Mouse (Mus musculus): Measurements from ENCODE around the gene Fam227b. TPM values are rescaled to one million over a fixed set of nuclear protein-coding genes. Genes with fewer than 3 reads are reported as not detected.

Fam227b gene
- polyA plus RNA-seq, 1 experiment from 2014 or later: not detected

DNA sequence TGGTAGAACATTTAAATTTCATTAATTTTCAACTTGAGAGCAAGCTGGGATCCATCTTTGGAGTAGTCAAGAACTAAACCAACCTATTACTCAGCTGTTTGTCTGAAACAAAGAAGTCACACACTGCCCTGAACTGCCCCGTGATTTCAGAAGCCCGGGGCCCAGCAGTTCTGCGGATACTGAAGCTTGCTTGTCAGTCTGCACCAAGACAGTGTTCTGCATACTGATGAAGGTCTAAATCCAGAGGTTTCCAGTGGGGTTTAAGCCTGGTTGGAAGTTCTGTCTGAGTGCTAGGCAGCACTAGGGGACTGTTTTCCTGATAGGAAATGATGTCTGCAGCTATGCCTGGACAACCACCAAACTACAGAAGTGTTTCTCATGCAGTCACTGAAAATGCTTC lies 109.1 kb downstream of the Fam227b start:
- Histone ChIP-seq H3K27me3 (ENCODE audit: control insufficient read depth, insufficient read depth, low read depth, low read length) (no peaks in the 10 kb centered on the region), H3K27ac (ENCODE audit: low read length) (no peak overlapping the region), H3K9me3 (replicated peaks; ENCODE audit: control insufficient read depth, low read length) (no peaks in the 10 kb centered on the region), H3K4me1 (ENCODE audit: control insufficient read depth, low read depth, low read length) (no peaks in the 10 kb centered on the region), H3K9ac (ENCODE audit: low read depth, low read length) (no peak overlapping the region), H3K4me3 (ENCODE audit: low read depth, low read length) (no peak overlapping the region), H3K4me2 (ENCODE audit: low read depth, low read length) (no peak overlapping the region), H3K36me3 (ENCODE audit: control insufficient read depth, insufficient read depth) (no peaks in the 10 kb centered on the region)
- 59% methylated on average over 3 of the region's 3 CpGs for WGBS (ENCODE audit: insufficient replicate concordance)
- no peak for ATAC-seq (ENCODE audit: low read depth)

- no peak for ATAC-seq (ENCODE audit: low read depth)
- H3K9me3 ChIP-seq (replicated peaks; ENCODE audit: control insufficient read depth, low read length): no peaks in the 10 kb centered on the region
- no peak overlapping the region for H3K4me2 ChIP-seq (ENCODE audit: low read depth, low read length)
- no peak overlapping the region for H3K9ac ChIP-seq (ENCODE audit: low read depth, low read length)
- H3K27me3 ChIP-seq (ENCODE audit: control insufficient read depth, insufficient read depth, low read depth, low read length): no peaks in the 10 kb centered on the region
- H3K36me3 ChIP-seq (ENCODE audit: control insufficient read depth, insufficient read depth): no peaks in the 10 kb centered on the region
- H3K27ac ChIP-seq (ENCODE audit: low read length): no peak overlapping the region
- H3K4me1 ChIP-seq (ENCODE audit: control insufficient read depth, low read depth, low read length): no peaks in the 10 kb centered on the region
- WGBS (ENCODE audit: insufficient replicate concordance): 72% methylated on average over 6 of the region's 6 CpGs
- no peak overlapping the region for H3K4me3 ChIP-seq (ENCODE audit: low read depth, low read length)
Measured at GRCm38 (mm10) chr2:126041237-126041636, 110.6 kb downstream of the Fam227b start.

DNA sequence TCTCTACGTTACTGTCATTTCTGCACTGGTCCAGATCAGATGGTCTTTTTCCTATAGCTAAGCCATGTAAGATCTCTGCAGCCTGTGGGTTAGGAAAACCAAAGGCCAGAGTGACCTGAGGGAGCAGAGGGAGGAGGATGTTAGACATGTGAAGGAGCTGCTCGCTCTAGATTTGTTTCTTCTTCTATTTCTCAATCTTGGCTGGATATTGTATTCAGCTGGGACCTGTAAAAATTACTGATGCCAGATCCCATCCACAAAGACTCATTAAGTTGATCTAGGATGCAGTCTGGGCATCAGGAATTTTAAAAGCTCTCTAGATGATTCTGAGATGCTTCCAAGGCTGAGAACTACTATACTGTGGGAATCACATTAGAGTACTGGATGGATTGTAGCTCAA lies 111.2 kb downstream of the Fam227b start:
- Histone ChIP-seq H3K4me1 (ENCODE audit: control insufficient read depth, low read depth, low read length) (no peaks in the 10 kb centered on the region), H3K9me3 (replicated peaks; ENCODE audit: control insufficient read depth, low read length) (no peaks in the 10 kb centered on the region), H3K27ac (ENCODE audit: low read length) (no peak overlapping the region), H3K9ac (ENCODE audit: low read depth, low read length) (no peak overlapping the region), H3K27me3 (ENCODE audit: control insufficient read depth, insufficient read depth, low read depth, low read length) (no peaks in the 10 kb centered on the region), H3K4me2 (ENCODE audit: low read depth, low read length) (no peak overlapping the region), H3K4me3 (ENCODE audit: low read depth, low read length) (no peak overlapping the region), H3K36me3 (ENCODE audit: control insufficient read depth, insufficient read depth) (no peaks in the 10 kb centered on the region)
- ATAC-seq (ENCODE audit: low read depth): no peak
- 54% methylated on average over 2 of the region's 2 CpGs for WGBS (ENCODE audit: insufficient replicate concordance)

- H3K4me1 ChIP-seq (ENCODE audit: control insufficient read depth, low read depth, low read length): no peaks in the 10 kb centered on the region
- WGBS (ENCODE audit: insufficient replicate concordance): 56% methylated on average over 4 of the region's 4 CpGs
- H3K36me3 ChIP-seq (ENCODE audit: control insufficient read depth, insufficient read depth): no peaks in the 10 kb centered on the region
- no peak overlapping the region for H3K4me2 ChIP-seq (ENCODE audit: low read depth, low read length)
- H3K9ac ChIP-seq (ENCODE audit: low read depth, low read length): no peak overlapping the region
- no peak for ATAC-seq (ENCODE audit: low read depth)
- H3K9me3 ChIP-seq (replicated peaks; ENCODE audit: control insufficient read depth, low read length): no peaks in the 10 kb centered on the region
- no peak overlapping the region for H3K4me3 ChIP-seq (ENCODE audit: low read depth, low read length)
- H3K27me3 ChIP-seq (ENCODE audit: control insufficient read depth, insufficient read depth, low read depth, low read length): no peaks in the 10 kb centered on the region
- H3K27ac ChIP-seq (ENCODE audit: low read length): no peak overlapping the region
Measured at GRCm38 (mm10) chr2:126039414-126039891, 112.4 kb downstream of the Fam227b start.

DNA sequence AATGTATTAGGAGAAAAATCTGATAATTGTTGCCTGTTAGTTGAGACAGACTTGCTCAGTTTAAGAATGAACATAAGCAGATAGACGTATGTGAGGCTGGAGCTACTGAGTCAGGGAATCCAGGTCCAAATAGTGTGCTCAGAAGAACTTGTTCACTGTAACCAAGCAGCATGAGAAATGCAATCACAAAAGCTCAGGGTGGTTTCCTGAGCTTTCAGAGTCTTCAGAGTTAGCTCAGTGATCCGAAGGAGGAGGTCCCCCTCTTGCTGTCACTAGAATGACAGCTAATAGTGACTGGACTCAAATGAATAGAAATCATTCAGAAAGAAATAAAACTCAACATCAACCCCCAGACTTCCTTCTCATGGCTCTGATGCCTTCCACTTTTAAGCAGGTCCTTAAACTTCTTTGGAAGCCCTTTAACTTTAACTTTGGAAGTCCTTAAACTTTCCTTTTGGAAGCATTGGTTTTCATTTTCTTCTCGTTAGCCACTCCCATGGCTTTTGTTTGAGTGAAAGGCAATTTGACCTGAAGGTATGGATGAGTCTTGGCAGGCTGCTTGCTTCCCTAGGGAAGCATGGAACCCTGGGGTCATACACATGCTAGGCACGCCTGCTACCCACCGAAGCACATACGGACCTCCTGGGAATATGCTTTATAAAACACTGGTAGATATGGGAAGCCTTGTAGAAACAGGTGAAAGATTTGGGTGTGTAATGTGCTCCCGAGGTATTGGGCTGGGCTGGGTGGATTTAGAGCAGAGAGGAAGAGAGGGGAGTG lies 113.4 kb downstream of the Fam227b start:
- Histone ChIP-seq H3K9ac (ENCODE audit: low read depth, low read length) (no peak overlapping the region), H3K27ac (ENCODE audit: low read length) (no peak overlapping the region), H3K9me3 (replicated peaks; ENCODE audit: control insufficient read depth, low read length) (no peaks in the 10 kb centered on the region), H3K4me3 (ENCODE audit: low read depth, low read length) (no peak overlapping the region), H3K4me1 (ENCODE audit: control insufficient read depth, low read depth, low read length) (no peaks in the 10 kb centered on the region), H3K4me2 (ENCODE audit: low read depth, low read length) (no peak overlapping the region), H3K36me3 (ENCODE audit: control insufficient read depth, insufficient read depth) (no peaks in the 10 kb centered on the region), H3K27me3 (ENCODE audit: control insufficient read depth, insufficient read depth, low read depth, low read length) (no peaks in the 10 kb centered on the region)
- no peak for ATAC-seq (ENCODE audit: low read depth)
- 56% methylated on average over 7 of the region's 7 CpGs for WGBS (ENCODE audit: insufficient replicate concordance)

DNA sequence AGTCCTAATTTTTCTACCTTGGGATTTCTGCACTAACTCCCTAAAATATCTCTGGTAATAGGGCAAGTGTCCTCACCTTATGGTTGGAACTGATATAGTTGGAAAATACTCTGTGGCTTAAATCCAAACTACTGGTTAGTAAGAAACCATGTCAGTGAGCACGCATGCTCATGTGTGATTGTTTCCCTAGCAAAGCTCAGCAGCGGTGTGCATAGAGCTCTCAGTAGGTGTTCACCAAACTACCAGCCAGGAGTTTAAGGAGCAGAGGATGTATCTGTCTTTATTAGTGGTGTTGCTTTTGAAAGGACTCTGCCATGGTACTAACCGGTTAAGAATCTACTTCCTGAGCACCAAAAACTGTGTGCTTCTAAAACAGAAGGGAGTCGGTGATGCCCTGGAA lies 115.7 kb downstream of the Fam227b start:
- 74% methylated on average over 4 of the region's 4 CpGs for WGBS (ENCODE audit: insufficient replicate concordance)
- Histone ChIP-seq H3K4me1 (ENCODE audit: control insufficient read depth, low read depth, low read length) (no peaks in the 10 kb centered on the region), H3K4me2 (ENCODE audit: low read depth, low read length) (no peak overlapping the region), H3K27ac (ENCODE audit: low read length) (no peak overlapping the region), H3K9me3 (replicated peaks; ENCODE audit: control insufficient read depth, low read length) (no peaks in the 10 kb centered on the region), H3K36me3 (ENCODE audit: control insufficient read depth, insufficient read depth) (no peaks in the 10 kb centered on the region), H3K9ac (ENCODE audit: low read depth, low read length) (no peak overlapping the region), H3K27me3 (ENCODE audit: control insufficient read depth, insufficient read depth, low read depth, low read length) (no peaks in the 10 kb centered on the region), H3K4me3 (ENCODE audit: low read depth, low read length) (no peak overlapping the region)
- no peak for ATAC-seq (ENCODE audit: low read depth)

- Histone ChIP-seq H3K36me3 (ENCODE audit: control insufficient read depth, insufficient read depth) (no peaks in the 10 kb centered on the region), H3K27ac (ENCODE audit: low read length) (no peak overlapping the region), H3K4me2 (ENCODE audit: low read depth, low read length) (no peak overlapping the region), H3K9ac (ENCODE audit: low read depth, low read length) (no peak overlapping the region), H3K27me3 (ENCODE audit: control insufficient read depth, insufficient read depth, low read depth, low read length) (no peaks in the 10 kb centered on the region), H3K4me1 (ENCODE audit: control insufficient read depth, low read depth, low read length) (no peaks in the 10 kb centered on the region), H3K9me3 (replicated peaks; ENCODE audit: control insufficient read depth, low read length) (no peaks in the 10 kb centered on the region), H3K4me3 (ENCODE audit: low read depth, low read length) (no peak overlapping the region)
- ATAC-seq (ENCODE audit: low read depth): no peak
- 52% methylated on average over 15 of the region's 15 CpGs for WGBS (ENCODE audit: insufficient replicate concordance)
Measured at GRCm38 (mm10) chr2:126035013-126035770, 116.6 kb downstream of the Fam227b start.

DNA sequence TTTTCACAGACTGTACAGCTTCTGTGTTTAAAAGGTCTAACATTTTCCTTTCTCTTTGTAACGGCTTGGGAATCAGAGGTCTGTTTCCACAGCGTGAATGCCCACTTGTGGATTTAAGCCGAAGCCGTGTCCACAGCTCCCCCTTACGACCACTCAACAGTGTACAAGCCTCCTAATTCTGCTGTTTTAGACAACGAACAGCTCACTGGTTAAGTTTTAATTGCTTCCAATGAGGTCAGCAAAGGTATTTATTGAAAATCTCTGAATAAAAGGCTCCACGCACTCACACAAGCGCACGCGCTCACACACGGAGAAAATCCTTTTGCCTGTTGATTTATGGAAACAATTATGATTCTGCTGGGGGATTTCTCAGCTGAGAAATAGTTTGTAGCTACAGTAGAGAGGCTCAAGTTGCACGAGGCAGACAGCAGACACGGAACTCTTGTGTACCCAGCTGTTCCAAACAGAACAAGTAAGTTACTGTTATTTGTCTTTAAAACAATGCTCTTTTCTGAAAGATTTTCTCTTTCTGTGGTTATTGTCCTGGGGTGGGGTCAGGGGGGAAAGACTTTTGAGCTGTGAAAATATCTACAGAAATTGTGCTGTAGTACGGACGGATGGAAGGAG lies 117.3 kb downstream of the Fam227b start, which contains the start of gene Fgf7:
Gene Fgf7 (plus strand): TSS at position 280 of the 627 bp plus-strand sequence.
- Histone ChIP-seq H3K4me1 (ENCODE audit: control insufficient read depth, low read depth, low read length) (no peaks in the 10 kb centered on the region), H3K9me3 (replicated peaks; ENCODE audit: control insufficient read depth, low read length) (no peaks in the 10 kb centered on the region), H3K27ac (ENCODE audit: low read length) (no peak within 1 kb of the TSS), H3K9ac (ENCODE audit: low read depth, low read length) (no peak within 1 kb of the TSS), H3K4me3 (ENCODE audit: low read depth, low read length) (no peak within 1 kb of the TSS), H3K4me2 (ENCODE audit: low read depth, low read length) (no peak within 1 kb of the TSS), H3K27me3 (ENCODE audit: control insufficient read depth, insufficient read depth, low read depth, low read length) (no peaks in the 10 kb centered on the region), H3K36me3 (ENCODE audit: control insufficient read depth, insufficient read depth) (no peaks in the 10 kb centered on the region)
- 68% methylated on average over 15 of the region's 15 CpGs for WGBS (ENCODE audit: insufficient replicate concordance)
- no peak for ATAC-seq (ENCODE audit: low read depth)

Measured in liver, embryonic 16.5 days (tissue).